Mouse (Mus musculus) heart, embryonic 11.5 days (tissue): ENCODE measurements at regions not wholly inside any gene's neighbourhood (a gene's known extent, or its start where the extent isn't known, plus 50 kb on each side); places are given as distances from the start of the nearest gene placed in this dataset.

Source experiments
- ATAC-seq: fragments of 200-750 bp; cut with Nextera tagmentation; replicated peaks from 2 replicates; pipeline ENCODE4 v1.8.0; 2017; ENCODE audit warnings: moderate library complexity; ENCODE audit not compliant: insufficient number of reproducible peaks, low FRiP score, low TSS enrichment
- H3K27ac ChIP-seq: fragments of 300-500 bp; sonication (generic); 2 replicates; pipeline ENCODE4 v1.5.1; 2014; ENCODE audit warnings: mild to moderate bottlenecking, low read depth, low read length
- H3K27me3 ChIP-seq: fragments of 300-500 bp; sonication (generic); 2 replicates; pipeline ENCODE4 v1.6.1; 2014; ENCODE audit warnings: mild to moderate bottlenecking, low read length, mixed read lengths; ENCODE audit not compliant: control insufficient read depth, insufficient read depth
- H3K36me3 ChIP-seq: fragments of 300-500 bp; sonication (generic); 2 replicates; pipeline ENCODE4 v1.6.1; 2014; ENCODE audit warnings: mild to moderate bottlenecking, low read length, moderate library complexity, mixed read lengths; ENCODE audit not compliant: control insufficient read depth, insufficient read depth
- H3K4me1 ChIP-seq: fragments of 300-500 bp; sonication (generic); 2 replicates; pipeline ENCODE4 v1.6.1; 2014; ENCODE audit warnings: low read length; ENCODE audit not compliant: control insufficient read depth, insufficient read depth
- H3K4me2 ChIP-seq: fragments of 300-500 bp; sonication (generic); 2 replicates; pipeline ENCODE4 v1.6.1; 2014; ENCODE audit warnings: mild to moderate bottlenecking, moderate library complexity
- H3K4me3 ChIP-seq: fragments of 300-500 bp; sonication (generic); 2 replicates; pipeline ENCODE4 v1.5.1; 2014; ENCODE audit warnings: low read depth, low read length
- H3K9ac ChIP-seq: fragments of 300-500 bp; sonication (generic); 2 replicates; pipeline ENCODE4 v1.6.1; 2014; ENCODE audit warnings: mild to moderate bottlenecking, low read depth, low read length, moderate library complexity
- H3K9me3 ChIP-seq: fragments of 300-500 bp; sonication (generic); replicated peaks from 2 replicates; pipeline ENCODE4 v1.6.1; 2016; ENCODE audit warnings: low read length; ENCODE audit not compliant: control insufficient read depth
- WGBS: fragments of 180-500 bp; shearing (Covaris S2); extraction: QIAGEN DNeasy Blood & Tissue Kit; methylation state at CpG from one replicate; pipeline ENCODE4 v1.1.7; 2014; ENCODE audit not compliant: insufficient replicate concordance; 5-methylcytosine and 5-hydroxymethylcytosine counted together

- Histone ChIP-seq H3K4me1 (peaks cover 5% of the 10 kb centered on the region; the same call in 1 of the 2 replicates), H3K9me3 (no peaks in the 10 kb centered on the region), H3K4me2 (peak overlapping the region; percentile 4), H3K27me3 (no peaks in the 10 kb centered on the region), H3K27ac (no peak overlapping the region), H3K4me3 (no peak overlapping the region), H3K9ac (0 out of 2 replicates have a peak overlapping the region, but pooled peaks have one; percentile 3), H3K36me3 (no peaks in the 10 kb centered on the region)
- WGBS, result 45% methylated on average over 13 of the region's 13 CpGs
- no peak for ATAC-seq
Observed at GRCm38 (mm10) chr10:111666963-111667362, 160.9 kb downstream of the Phlda1 start.

GRCm38 (mm10) chr10:111668639-111669038, 162.6 kb downstream of the Phlda1 start:
- H3K9me3 ChIP-seq, result no peaks in the 10 kb centered on the region
- no peak for ATAC-seq
- no peak overlapping the region for H3K4me3 ChIP-seq
- H3K36me3 ChIP-seq, result no peaks in the 10 kb centered on the region
- H3K4me2 ChIP-seq, result no peak overlapping the region
- no peak overlapping the region for H3K27ac ChIP-seq
- H3K9ac ChIP-seq, result no peak overlapping the region
- WGBS, result 77% methylated on average over 1 of the region's 1 CpGs
- peaks cover 17% of the 10 kb centered on the region; the same call in 1 of the 2 replicates for H3K4me1 ChIP-seq
- H3K27me3 ChIP-seq, result no peaks in the 10 kb centered on the region

GRCm38 (mm10) chr10:111669658-111670057, 163.6 kb downstream of the Phlda1 start:
- 50% methylated on average over 6 of the region's 6 CpGs for WGBS
- ATAC-seq, result peak; percentile 70
- no peaks in the 10 kb centered on the region for H3K9me3 ChIP-seq
- no peaks in the 10 kb centered on the region for H3K36me3 ChIP-seq
- H3K27ac ChIP-seq, result no peak overlapping the region
- H3K4me1 ChIP-seq, result peaks cover 24% of the 10 kb centered on the region; the same call in 1 of the 2 replicates
- no peaks in the 10 kb centered on the region for H3K27me3 ChIP-seq
- no peak overlapping the region for H3K4me2 ChIP-seq
- H3K9ac ChIP-seq, result no peak overlapping the region
- H3K4me3 ChIP-seq, result no peak overlapping the region

GRCm38 (mm10) chr10:111670666-111671065, 164.6 kb downstream of the Phlda1 start:
- WGBS, result 75% methylated on average over 14 of the region's 14 CpGs
- ATAC-seq, result peak; percentile 44
- no peak overlapping the region for H3K4me2 ChIP-seq
- H3K9ac ChIP-seq, result no peak overlapping the region
- peak overlapping the region; percentile 16; the same call in 1 of the 2 replicates for H3K27ac ChIP-seq
- peaks cover 24% of the 10 kb centered on the region; the same call in 1 of the 2 replicates for H3K4me1 ChIP-seq
- no peak overlapping the region for H3K4me3 ChIP-seq
- no peaks in the 10 kb centered on the region for H3K36me3 ChIP-seq
- no peaks in the 10 kb centered on the region for H3K9me3 ChIP-seq
- no peaks in the 10 kb centered on the region for H3K27me3 ChIP-seq

- Histone ChIP-seq H3K27me3 (no peaks in the 10 kb centered on the region), H3K9ac (no peak overlapping the region), H3K27ac (peak overlapping the region; percentile 3), H3K36me3 (no peaks in the 10 kb centered on the region), H3K9me3 (no peaks in the 10 kb centered on the region), H3K4me3 (no peak overlapping the region), H3K4me2 (peak overlapping the region; percentile 1; the same call in 1 of the 2 replicates), H3K4me1 (peaks cover 29% of the 10 kb centered on the region; the same call in 1 of the 2 replicates)
- 27% methylated on average over 12 of the region's 12 CpGs for WGBS
- no peak for ATAC-seq
Observed at GRCm38 (mm10) chr10:111672454-111673316, 166.6 kb downstream of the Phlda1 start.

GRCm38 (mm10) chr10:111673317-111673610, 167.2 kb downstream of the Phlda1 start:
- H3K27ac ChIP-seq, result no peak overlapping the region
- no peak for ATAC-seq
- H3K9ac ChIP-seq, result no peak overlapping the region
- H3K4me2 ChIP-seq, result peak overlapping the region; percentile 1; the same call in 1 of the 2 replicates
- H3K4me1 ChIP-seq, result peaks cover 29% of the 10 kb centered on the region; the same call in 1 of the 2 replicates
- no peaks in the 10 kb centered on the region for H3K36me3 ChIP-seq
- no peak overlapping the region for H3K4me3 ChIP-seq
- H3K9me3 ChIP-seq, result no peaks in the 10 kb centered on the region
- H3K27me3 ChIP-seq, result no peaks in the 10 kb centered on the region

GRCm38 (mm10) chr10:111676255-111676654, 170.2 kb downstream of the Phlda1 start:
- Histone ChIP-seq H3K4me2 (peak overlapping the region; percentile 27), H3K4me3 (no peak overlapping the region), H3K27me3 (no peaks in the 10 kb centered on the region), H3K4me1 (peaks cover 34% of the 10 kb centered on the region), H3K36me3 (no peaks in the 10 kb centered on the region), H3K27ac (0 out of 2 replicates have a peak overlapping the region, but pooled peaks have one; percentile 41), H3K9me3 (no peaks in the 10 kb centered on the region), H3K9ac (no peak overlapping the region)
- WGBS, result 7% methylated on average over 4 of the region's 4 CpGs
- no peak for ATAC-seq

- Histone ChIP-seq H3K27ac (no peak overlapping the region), H3K9me3 (no peaks in the 10 kb centered on the region), H3K4me2 (no peak overlapping the region), H3K36me3 (no peaks in the 10 kb centered on the region), H3K9ac (no peak overlapping the region), H3K4me1 (peaks cover 14% of the 10 kb centered on the region), H3K27me3 (no peaks in the 10 kb centered on the region), H3K4me3 (no peak overlapping the region)
- no peak for ATAC-seq
- 51% methylated on average over 4 of the region's 4 CpGs for WGBS
Observed at GRCm38 (mm10) chr10:111680919-111681318, 174.8 kb downstream of the Phlda1 start.
